Mouse (Mus musculus) hindbrain, postnatal 0 days (tissue): ENCODE results near the gene Gprc5b. TPM values are rescaled to one million over a fixed set of nuclear protein-coding genes. Genes with fewer than 3 reads are reported as not detected.

Experiments used
- ATAC-seq: fragments of 200-750 bp; cut with Nextera tagmentation; 2 replicates; pipeline ENCODE4 v1.8.0; 2017; ENCODE audit warnings: mild to moderate bottlenecking, moderate TSS enrichment, moderate library complexity
- DNase-seq: peaks from one replicate; pipeline ENCODE4 v3.0.0-alpha.2; 2015; ENCODE audit warnings: low spot score
- H3K27ac ChIP-seq: fragments of 300-500 bp; sonication (generic); 2 replicates; pipeline ENCODE4 v1.5.1; 2014; ENCODE audit warnings: mild to moderate bottlenecking
- H3K27me3 ChIP-seq: fragments of 300-500 bp; sonication (generic); 2 replicates; pipeline ENCODE4 v1.6.1; 2014; ENCODE audit warnings: low read length, mixed read lengths; ENCODE audit not compliant: insufficient read depth
- H3K36me3 ChIP-seq: fragments of 300-500 bp; sonication (generic); 2 replicates; pipeline ENCODE4 v1.6.1; 2014; ENCODE audit warnings: low read length, mixed read lengths; ENCODE audit not compliant: insufficient read depth
- H3K4me1 ChIP-seq: fragments of 300-500 bp; sonication (generic); 2 replicates; pipeline ENCODE4 v1.6.1; 2014; ENCODE audit warnings: antibody characterized with exemption, low read length, mixed read lengths; ENCODE audit not compliant: insufficient read depth
- H3K4me2 ChIP-seq: fragments of 300-500 bp; sonication (generic); 2 replicates; pipeline ENCODE4 v1.6.1; 2014; ENCODE audit warnings: low read depth, mild to moderate bottlenecking, low read length, moderate library complexity, mixed read lengths
- H3K4me3 ChIP-seq: fragments of 300-500 bp; sonication (generic); 2 replicates; pipeline ENCODE4 v1.5.1; 2014; ENCODE audit warnings: low read length
- H3K9ac ChIP-seq: fragments of 300-500 bp; sonication (generic); replicated peaks from 2 replicates; pipeline ENCODE4 v1.6.1; 2014; ENCODE audit warnings: mild to moderate bottlenecking, low read length, moderate library complexity, mixed read lengths
- H3K9me3 ChIP-seq: fragments of 300-500 bp; sonication (generic); 2 replicates; pipeline ENCODE4 v1.6.1; 2016; ENCODE audit warnings: low read length, mixed read lengths
- CTCF ChIP-seq: IDR thresholded peaks from 2 replicates; pipeline ENCODE4 v1.5.1; 2016; ENCODE audit warnings: antibody characterized with exemption, control low read depth, low read depth
- WGBS: fragments of 180-500 bp; shearing (Covaris S2); extraction: QIAGEN DNeasy Blood & Tissue Kit; methylation state at CpG from one replicate; pipeline ENCODE4 v1.1.7; 2014; 5-methylcytosine and 5-hydroxymethylcytosine counted together
- polyA plus RNA-seq: library from polyadenylated mRNA; unstranded; fragments of >200 nt; fragmentation: Nextera tagmentation; extraction: Ambion mirVana; gene quantifications from 2 replicates; pipeline ENCODE4 v1.2.1, GENCODE M21; 2015
- total RNA-seq: library from RNA; depleted of rRNA; stranded (reverse); fragments of >200 nt; gene quantifications from 2 replicates; pipeline ENCODE4 v1.2.3, GENCODE M21; 2014; rRNA removed

Gene Gprc5b
- total RNA-seq (42.8 and 56.9 TPM in 2 replicates), polyA plus RNA-seq (9.5 and 10.6 TPM in 2 replicates)

DNA sequence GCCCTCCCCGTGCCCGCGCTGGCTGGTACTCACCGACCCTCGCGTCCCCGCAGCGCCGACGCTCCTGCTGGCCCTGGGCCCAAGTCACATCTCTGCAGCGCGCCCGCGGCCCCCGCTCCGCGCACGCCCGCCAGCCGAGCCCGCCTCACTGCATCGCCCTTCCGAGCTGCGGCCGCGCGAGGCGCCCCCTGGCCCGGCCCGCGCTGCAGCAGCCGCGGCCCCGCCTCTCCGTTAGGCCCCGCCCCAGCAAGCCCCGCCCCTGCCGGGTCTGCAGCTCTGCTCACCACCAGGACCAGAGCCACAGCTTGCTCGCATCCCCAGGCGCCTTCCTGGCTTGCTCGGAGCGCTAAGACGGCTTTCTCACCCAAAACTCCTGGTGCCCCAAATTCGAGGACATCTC is at the start of gene Gprc5b:
Gene Gprc5b (minus strand): TSS at position 205 of the 400 bp plus-strand sequence.
- TF ChIP-seq CTCF: no peak
- H3K27ac ChIP-seq: peak within 1 kb of the TSS; percentile 69
- H3K27me3 ChIP-seq: no peaks in the 10 kb centered on the region
- under 1% methylated on average over 43 of the region's 44 CpGs for WGBS
- no peaks in the 10 kb centered on the region for H3K36me3 ChIP-seq
- peaks cover 34% of the 10 kb centered on the region for H3K4me1 ChIP-seq
- H3K4me3 ChIP-seq: peak within 1 kb of the TSS; percentile 62
- ATAC-seq (peak; percentile 85), DNase-seq (peak; percentile 90)
- peak within 1 kb of the TSS; percentile 89 for H3K4me2 ChIP-seq
- peak within 1 kb of the TSS; percentile 61 for H3K9ac ChIP-seq
- no peaks in the 10 kb centered on the region for H3K9me3 ChIP-seq

- no peaks in the 10 kb centered on the region for H3K4me1 ChIP-seq
- no peak overlapping the region for H3K27ac ChIP-seq
- no peaks in the 10 kb centered on the region for H3K9me3 ChIP-seq
- H3K4me2 ChIP-seq: no peak overlapping the region
- DNase-seq: no peak
- no peak overlapping the region for H3K9ac ChIP-seq
- TF ChIP-seq CTCF: no peak
- no peak for ATAC-seq
- no peaks in the 10 kb centered on the region for H3K27me3 ChIP-seq
- H3K36me3 ChIP-seq: no peaks in the 10 kb centered on the region
- H3K4me3 ChIP-seq: no peak overlapping the region
Measured at GRCm38 (mm10) chr7:119041502-119041901, 46.5 kb upstream of the Gprc5b start.

GRCm38 (mm10) chr7:119037581-119037980 is 42.6 kb upstream of the Gprc5b start:
- H3K9ac ChIP-seq: no peak overlapping the region
- H3K27ac ChIP-seq: no peak overlapping the region
- DNase-seq (no peak), ATAC-seq (no peak)
- no peaks in the 10 kb centered on the region for H3K36me3 ChIP-seq
- no peaks in the 10 kb centered on the region for H3K9me3 ChIP-seq
- TF ChIP-seq CTCF: no peak
- no peak overlapping the region for H3K4me3 ChIP-seq
- no peak overlapping the region for H3K4me2 ChIP-seq
- H3K4me1 ChIP-seq: no peaks in the 10 kb centered on the region
- H3K27me3 ChIP-seq: no peaks in the 10 kb centered on the region

- H3K36me3 ChIP-seq: no peaks in the 10 kb centered on the region
- H3K27ac ChIP-seq: no peak overlapping the region
- DNase-seq: no peak
- H3K9ac ChIP-seq: no peak overlapping the region
- H3K9me3 ChIP-seq: no peaks in the 10 kb centered on the region
- no peak for ATAC-seq
- 58% methylated on average over 15 of the region's 15 CpGs for WGBS
- TF ChIP-seq CTCF: no peak
- H3K27me3 ChIP-seq: no peaks in the 10 kb centered on the region
- no peak overlapping the region for H3K4me3 ChIP-seq
- no peaks in the 10 kb centered on the region for H3K4me1 ChIP-seq
- no peak overlapping the region for H3K4me2 ChIP-seq
Measured at GRCm38 (mm10) chr7:119034243-119034961, 39.4 kb upstream of the Gprc5b start.

DNA sequence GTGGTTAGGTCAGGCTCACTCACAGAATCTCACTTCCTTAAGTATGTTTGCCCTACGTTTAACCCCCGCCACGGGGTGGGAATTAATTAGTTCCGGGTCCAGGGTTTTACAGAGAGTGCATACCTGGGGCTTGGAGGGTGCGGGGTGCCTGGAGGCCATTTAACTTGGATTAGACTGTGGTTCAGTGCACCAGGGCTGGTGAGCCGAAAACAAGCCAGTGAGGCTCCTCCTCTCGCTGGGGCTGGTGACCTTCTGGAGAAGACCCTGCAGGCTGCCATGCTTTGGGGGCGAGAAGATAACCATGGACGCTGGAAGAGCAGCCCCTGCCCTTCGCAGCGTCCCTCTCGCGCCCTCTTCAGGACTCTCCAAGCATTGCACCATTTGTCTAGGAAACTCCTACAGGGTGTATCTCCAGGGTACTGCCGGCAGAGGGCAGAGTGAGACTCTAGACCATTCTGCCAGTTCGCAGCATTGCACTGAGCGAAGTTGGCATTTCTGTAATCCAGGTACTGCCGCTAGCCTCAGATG is 28.4 kb upstream of the Gprc5b start:
- Histone ChIP-seq H3K4me2 (no peak overlapping the region), H3K27me3 (no peaks in the 10 kb centered on the region), H3K27ac (no peak overlapping the region), H3K9me3 (no peaks in the 10 kb centered on the region), H3K9ac (no peak overlapping the region), H3K4me1 (no peaks in the 10 kb centered on the region), H3K36me3 (no peaks in the 10 kb centered on the region), H3K4me3 (no peak overlapping the region)
- 30% methylated on average over 17 of the region's 17 CpGs for WGBS
- DNase-seq (peak; percentile 80), ATAC-seq (peak; percentile 45; the same call in 1 of the 2 replicates)
- TF ChIP-seq CTCF: peak; percentile 85

GRCm38 (mm10) chr7:119022238-119023156 is 27.5 kb upstream of the Gprc5b start:
- H3K4me1 ChIP-seq: no peaks in the 10 kb centered on the region
- H3K9me3 ChIP-seq: no peaks in the 10 kb centered on the region
- ATAC-seq: peak; percentile 52
- H3K9ac ChIP-seq: no peak overlapping the region
- H3K4me3 ChIP-seq: no peak overlapping the region
- H3K27ac ChIP-seq: no peak overlapping the region
- TF ChIP-seq CTCF: peak; percentile 72
- no peaks in the 10 kb centered on the region for H3K27me3 ChIP-seq
- no peak overlapping the region for H3K4me2 ChIP-seq
- H3K36me3 ChIP-seq: no peaks in the 10 kb centered on the region
- WGBS: 72% methylated on average over 19 of the region's 19 CpGs
- peak; percentile 73 for DNase-seq
